Mouse (Mus musculus) liver, embryonic 16.5 days (tissue): ENCODE data around the gene Drd4. TPM values are rescaled to one million over a fixed set of nuclear protein-coding genes. Genes with fewer than 3 reads are reported as not detected.

Source experiments
- ATAC-seq: fragments of 200-750 bp; cut with Nextera tagmentation; 2 replicates; pipeline ENCODE4 v1.8.0; 2017; ENCODE audit warnings: low read depth, mild to moderate bottlenecking, moderate number of reproducible peaks, moderate library complexity
- H3K27ac ChIP-seq: fragments of 300-500 bp; sonication (generic); 2 replicates; pipeline ENCODE4 v1.5.1; 2014; ENCODE audit warnings: mild to moderate bottlenecking, low read length
- H3K27me3 ChIP-seq: fragments of 300-500 bp; sonication (generic); 2 replicates; pipeline ENCODE4 v1.6.1; 2014; ENCODE audit warnings: low read depth, low read length, mixed read lengths; ENCODE audit not compliant: control insufficient read depth, insufficient read depth
- H3K36me3 ChIP-seq: fragments of 300-500 bp; sonication (generic); 2 replicates; pipeline ENCODE4 v1.6.1; 2014; ENCODE audit warnings: mild to moderate bottlenecking; ENCODE audit not compliant: control insufficient read depth, insufficient read depth
- H3K4me1 ChIP-seq: fragments of 300-500 bp; sonication (generic); 2 replicates; pipeline ENCODE4 v1.6.1; 2014; ENCODE audit warnings: low read depth, low read length, mixed read lengths; ENCODE audit not compliant: control insufficient read depth
- H3K4me2 ChIP-seq: fragments of 300-500 bp; sonication (generic); 2 replicates; pipeline ENCODE4 v1.6.1; 2014; ENCODE audit warnings: low read depth, low read length, mixed read lengths
- H3K4me3 ChIP-seq: fragments of 300-500 bp; sonication (generic); 2 replicates; pipeline ENCODE4 v1.5.1; 2014; ENCODE audit warnings: low read depth, mild to moderate bottlenecking, low read length
- H3K9ac ChIP-seq: fragments of 300-500 bp; sonication (generic); 2 replicates; pipeline ENCODE4 v1.6.1; 2014; ENCODE audit warnings: low read depth, low read length
- H3K9me3 ChIP-seq: fragments of 300-500 bp; sonication (generic); replicated peaks from 2 replicates; pipeline ENCODE4 v1.6.1; 2016; ENCODE audit warnings: low read length; ENCODE audit not compliant: control insufficient read depth
- WGBS: fragments of 180-500 bp; shearing (Covaris S2); extraction: QIAGEN DNeasy Blood & Tissue Kit; methylation state at CpG from one replicate; pipeline ENCODE4 v1.1.7; 2014; ENCODE audit not compliant: insufficient replicate concordance; 5-methylcytosine and 5-hydroxymethylcytosine counted together
- polyA plus RNA-seq: library from polyadenylated mRNA; unstranded; fragments of >200 nt; fragmentation: Nextera tagmentation; extraction: Ambion mirVana; gene quantifications from 2 replicates; pipeline ENCODE4 v1.2.1, GENCODE M21; 2015

Gene Drd4
- polyA plus RNA-seq, 1 experiment from 2014 or later, result not detected

DNA sequence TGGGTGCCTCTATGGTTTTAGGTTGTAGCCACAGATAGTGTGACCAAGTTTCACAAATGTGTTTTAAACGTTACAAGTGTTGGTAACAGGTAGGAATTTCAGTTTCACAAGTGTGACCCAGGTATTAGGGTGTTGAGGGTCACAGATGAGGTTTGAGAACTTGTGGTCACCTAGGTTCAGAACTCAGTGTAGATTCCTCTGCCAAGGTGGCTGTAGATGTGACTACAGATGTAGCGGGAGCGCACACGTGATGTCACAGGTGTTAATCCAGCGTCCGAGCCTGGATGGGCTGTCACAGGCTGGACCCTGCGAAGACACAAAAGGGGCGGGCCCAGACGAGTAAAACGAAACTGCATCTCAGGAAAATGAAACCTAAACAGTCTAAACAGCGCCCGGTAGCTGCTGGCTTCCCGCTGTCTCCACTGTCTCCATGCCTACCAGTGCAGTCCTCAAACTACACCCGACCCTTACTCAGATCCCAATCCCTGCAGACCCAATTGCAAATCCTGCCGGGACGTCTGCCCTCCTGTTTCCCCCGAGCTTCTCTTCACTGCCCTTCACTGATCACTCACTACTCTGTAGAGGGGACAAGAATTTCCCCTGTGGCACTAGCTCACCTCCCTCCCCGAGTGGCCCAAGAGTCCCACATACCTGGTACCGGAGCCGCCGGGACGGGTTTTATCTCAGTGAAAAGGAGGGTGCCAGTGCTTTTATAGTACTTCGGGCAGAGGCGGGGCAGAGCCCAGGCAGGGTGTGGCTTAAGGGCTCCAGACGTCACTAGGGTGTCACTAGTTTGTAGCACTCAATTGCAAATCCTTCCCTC is 25.9 kb upstream of the Drd4 start, which contains the start of gene Irf7:
Irf7 (minus strand) TSS at position 743 of the 823 bp plus-strand sequence.
- peak; percentile 84 for ATAC-seq
- H3K4me1 ChIP-seq, result peaks cover 17% of the 10 kb centered on the region
- 3% methylated on average over 25 of the region's 25 CpGs for WGBS
- peaks cover 27% of the 10 kb centered on the region for H3K36me3 ChIP-seq
- H3K4me3 ChIP-seq, result peak within 1 kb of the TSS; percentile 73
- peaks cover 3% of the 10 kb centered on the region for H3K27me3 ChIP-seq
- H3K9me3 ChIP-seq, result no peaks in the 10 kb centered on the region
- peak within 1 kb of the TSS; percentile 36; the same call in 1 of the 2 replicates for H3K27ac ChIP-seq
- H3K4me2 ChIP-seq, result peak within 1 kb of the TSS; percentile 85
- H3K9ac ChIP-seq, result peak within 1 kb of the TSS; percentile 71

DNA sequence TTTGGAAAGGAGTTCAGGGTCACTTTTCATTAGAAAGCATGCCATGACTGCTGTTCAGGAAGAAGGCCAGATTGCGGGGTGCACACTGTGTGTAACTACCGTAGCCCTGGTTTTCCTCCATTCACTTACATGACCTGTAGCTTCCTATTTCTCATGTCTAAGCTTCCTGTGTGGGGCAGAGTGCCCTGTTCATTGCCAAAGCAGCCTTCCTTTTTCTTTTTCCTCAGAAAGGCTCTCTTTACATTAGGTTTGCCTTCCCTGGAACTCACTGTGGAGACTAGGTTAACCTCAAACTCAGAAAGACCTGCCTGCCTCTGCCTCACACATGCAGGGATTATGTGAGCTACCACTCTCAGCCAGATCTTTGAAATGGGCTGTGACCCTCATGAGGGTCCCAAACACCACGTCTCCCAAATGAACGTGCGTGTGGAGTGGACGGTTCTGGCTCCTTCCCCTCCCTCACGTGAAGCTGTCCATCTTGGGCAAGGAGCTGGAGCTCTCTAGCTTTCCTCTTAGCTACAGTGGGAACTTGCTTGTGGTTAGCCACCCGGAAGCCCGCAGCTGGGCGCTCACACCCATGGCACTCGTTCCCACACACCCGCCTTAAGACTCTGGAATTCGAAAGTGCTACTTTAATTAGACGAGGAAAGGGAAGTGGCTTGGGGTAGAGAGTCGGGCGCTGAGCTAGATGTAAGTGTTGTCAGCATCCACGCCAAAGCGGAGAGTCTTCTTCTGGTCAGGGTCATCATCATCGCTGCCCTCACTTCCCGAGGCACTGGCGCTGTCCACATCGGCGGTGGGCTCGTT is 23.1 kb upstream of the Drd4 start:
- Histone ChIP-seq H3K4me3 (peak overlapping the region; percentile 16), H3K27ac (peak overlapping the region; percentile 41; the same call in 1 of the 2 replicates), H3K9ac (no peak overlapping the region)

DNA sequence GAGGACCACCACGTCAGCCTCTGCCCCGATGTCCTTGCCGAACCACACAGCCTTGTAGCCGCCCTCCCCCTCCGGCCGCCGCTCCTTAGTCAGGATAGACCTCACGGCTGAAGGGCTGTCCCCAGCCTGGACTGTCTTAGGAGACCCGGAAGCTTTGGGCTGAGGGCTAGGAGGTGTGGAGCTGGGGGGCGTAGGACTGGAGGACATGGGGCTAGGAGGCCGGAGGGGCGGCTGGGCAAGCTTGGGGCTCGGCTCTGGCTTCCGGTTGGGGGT is 22.6 kb upstream of the Drd4 start:
- Histone ChIP-seq H3K9ac (no peak overlapping the region), H3K4me2 (peak overlapping the region; percentile 35), H3K4me3 (peak overlapping the region; percentile 16), H3K27ac (no peak overlapping the region), H3K36me3 (no peaks in the 10 kb centered on the region), H3K9me3 (no peaks in the 10 kb centered on the region), H3K27me3 (peaks cover 3% of the 10 kb centered on the region), H3K4me1 (peaks cover 17% of the 10 kb centered on the region)
- 48% methylated on average over 14 of the region's 14 CpGs for WGBS
- ATAC-seq, result no peak

More for the DNA sequence above, 23.1 kb upstream of the Drd4 start:
- Histone ChIP-seq H3K4me2 (peak overlapping the region; percentile 35), H3K9me3 (no peaks in the 10 kb centered on the region), H3K27me3 (peaks cover 3% of the 10 kb centered on the region), H3K36me3 (no peaks in the 10 kb centered on the region), H3K4me1 (peaks cover 17% of the 10 kb centered on the region)
- ATAC-seq, result no peak
- 19% methylated on average over 24 of the region's 24 CpGs for WGBS

DNA sequence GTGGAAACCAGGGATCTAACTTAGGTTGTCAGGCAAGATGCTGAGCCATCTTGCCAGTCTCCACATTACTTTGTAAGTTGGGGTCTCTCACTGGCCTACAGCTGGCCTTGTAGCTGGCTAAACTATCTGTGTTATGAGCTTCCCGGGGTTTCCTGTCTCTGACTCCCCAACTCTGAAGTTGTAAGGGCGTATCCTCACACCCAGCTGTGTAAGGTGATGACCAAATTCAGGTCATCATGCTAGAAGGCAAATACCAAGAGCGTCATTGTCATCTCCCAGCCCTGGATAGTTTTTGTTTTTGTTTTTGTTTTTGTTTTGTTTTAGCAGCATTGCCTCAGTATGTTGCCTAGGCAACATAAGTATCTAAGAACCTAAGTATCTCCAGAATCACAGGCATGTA is 21.2 kb upstream of the Drd4 start:
- Histone ChIP-seq H3K9ac (no peak overlapping the region), H3K4me3 (no peak overlapping the region), H3K9me3 (no peaks in the 10 kb centered on the region), H3K4me2 (no peak overlapping the region), H3K36me3 (no peaks in the 10 kb centered on the region), H3K27me3 (peaks cover 3% of the 10 kb centered on the region), H3K4me1 (peaks cover 6% of the 10 kb centered on the region), H3K27ac (no peak overlapping the region)
- no peak for ATAC-seq
- 64% methylated on average over 3 of the region's 3 CpGs for WGBS

DNA sequence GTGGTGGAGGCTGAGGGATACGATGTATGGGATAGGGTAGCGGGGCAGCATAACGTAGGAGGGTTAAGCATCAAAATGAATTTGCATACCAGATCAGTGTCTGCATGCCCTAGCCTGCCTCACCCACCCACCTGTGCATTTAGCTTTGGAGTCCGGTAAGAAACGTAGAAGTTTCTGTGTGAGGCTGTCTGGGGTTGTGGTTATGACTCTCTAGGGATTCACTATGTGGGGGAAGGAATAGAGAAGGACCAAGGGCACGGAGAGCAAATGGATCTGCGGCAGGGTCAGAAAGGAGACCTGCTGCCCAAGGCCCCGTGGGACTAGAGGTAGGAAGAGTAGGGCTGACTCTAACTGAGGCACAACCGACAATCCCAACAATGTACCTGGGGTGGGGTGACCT is 16.4 kb upstream of the Drd4 start:
- no peaks in the 10 kb centered on the region for H3K9me3 ChIP-seq
- no peak for ATAC-seq
- H3K9ac ChIP-seq, result no peak overlapping the region
- H3K4me3 ChIP-seq, result no peak overlapping the region
- H3K4me2 ChIP-seq, result no peak overlapping the region
- 76% methylated on average over 9 of the region's 9 CpGs for WGBS
- H3K27ac ChIP-seq, result no peak overlapping the region
- H3K36me3 ChIP-seq, result no peaks in the 10 kb centered on the region
- peaks cover 21% of the 10 kb centered on the region for H3K27me3 ChIP-seq
- H3K4me1 ChIP-seq, result no peaks in the 10 kb centered on the region

DNA sequence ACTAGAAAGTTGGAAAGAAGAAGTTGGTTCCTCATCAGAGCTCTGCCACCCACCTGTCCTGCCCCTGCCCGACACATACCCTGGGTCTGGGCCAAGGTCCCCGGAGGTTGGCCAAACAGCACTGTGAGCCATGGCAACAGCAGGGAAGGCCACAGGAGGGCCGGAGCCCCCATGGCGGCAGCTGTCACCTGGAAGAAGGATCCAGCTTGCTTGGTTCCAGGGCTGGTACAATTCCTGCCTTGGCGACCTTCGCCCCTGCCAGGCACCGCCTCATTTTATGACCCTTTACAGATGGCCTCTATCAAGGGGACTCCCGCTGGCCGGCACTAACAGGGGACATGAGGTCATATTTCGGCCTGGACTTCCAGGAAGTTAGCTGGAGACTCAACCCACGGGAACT is 15.3 kb upstream of the Drd4 start, which contains the start of gene Cdhr5:
Cdhr5 (minus strand) TSS at position 241 of the 400 bp plus-strand sequence.
- ATAC-seq, result no peak
- no peaks in the 10 kb centered on the region for H3K9me3 ChIP-seq
- H3K4me3 ChIP-seq, result no peak within 1 kb of the TSS
- no peaks in the 10 kb centered on the region for H3K4me1 ChIP-seq
- H3K9ac ChIP-seq, result no peak within 1 kb of the TSS
- no peaks in the 10 kb centered on the region for H3K36me3 ChIP-seq
- WGBS, result 57% methylated on average over 11 of the region's 11 CpGs
- H3K27ac ChIP-seq, result no peak within 1 kb of the TSS
- H3K27me3 ChIP-seq, result peaks cover 21% of the 10 kb centered on the region
- H3K4me2 ChIP-seq, result no peak within 1 kb of the TSS

DNA sequence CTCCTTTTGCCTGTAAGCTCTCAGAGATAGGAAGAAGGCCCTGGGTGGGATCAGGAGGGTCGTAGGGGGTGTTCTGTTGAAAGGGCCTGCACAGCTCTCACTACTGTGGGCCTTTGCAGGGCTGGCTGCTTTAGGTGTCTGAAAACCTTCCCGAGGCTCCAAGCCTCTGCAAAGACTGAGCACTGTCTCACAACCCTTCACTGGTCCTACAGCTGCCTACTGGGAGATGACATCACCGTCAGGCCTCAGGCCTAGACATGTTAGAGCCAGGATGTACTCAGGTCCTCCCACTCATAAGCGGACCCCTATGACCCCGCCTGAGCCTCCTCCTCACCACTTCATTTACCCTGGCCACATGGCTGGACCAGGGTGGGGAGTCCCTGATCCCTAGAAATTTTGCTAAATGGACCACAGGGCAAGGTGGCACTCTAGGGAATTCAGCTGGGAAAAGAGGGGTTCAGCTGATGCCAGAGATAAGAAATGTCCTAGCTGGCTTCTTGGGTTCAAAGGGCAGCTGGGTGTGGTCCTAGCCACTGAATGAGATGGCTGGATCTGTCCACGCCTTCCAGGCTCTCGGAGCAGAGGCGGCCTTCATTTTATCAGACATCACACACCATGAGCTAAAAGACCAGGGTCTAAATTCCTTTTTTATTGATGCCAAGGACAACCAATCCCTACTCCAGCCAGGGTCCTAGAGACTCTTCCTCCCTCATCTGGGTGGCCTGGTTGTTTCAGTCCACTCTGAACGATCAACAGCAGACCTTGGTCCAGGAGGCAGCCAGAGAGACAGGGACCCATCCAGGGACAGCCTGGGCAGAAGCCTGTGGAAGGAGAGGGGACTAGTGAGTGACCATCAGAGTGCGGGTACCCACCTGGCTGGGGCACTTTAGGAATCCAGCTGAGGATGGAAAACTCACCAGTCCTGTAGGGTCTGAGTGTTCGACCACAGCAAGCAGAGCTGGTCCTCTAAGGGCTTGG is 13.8 kb upstream of the Drd4 start:
- WGBS, result 64% methylated on average over 11 of the region's 11 CpGs
- no peak for ATAC-seq
- Histone ChIP-seq H3K27ac (no peak overlapping the region), H3K9me3 (no peaks in the 10 kb centered on the region), H3K4me2 (no peak overlapping the region), H3K4me3 (no peak overlapping the region), H3K36me3 (no peaks in the 10 kb centered on the region), H3K4me1 (no peaks in the 10 kb centered on the region), H3K9ac (no peak overlapping the region), H3K27me3 (peaks cover 21% of the 10 kb centered on the region)

DNA sequence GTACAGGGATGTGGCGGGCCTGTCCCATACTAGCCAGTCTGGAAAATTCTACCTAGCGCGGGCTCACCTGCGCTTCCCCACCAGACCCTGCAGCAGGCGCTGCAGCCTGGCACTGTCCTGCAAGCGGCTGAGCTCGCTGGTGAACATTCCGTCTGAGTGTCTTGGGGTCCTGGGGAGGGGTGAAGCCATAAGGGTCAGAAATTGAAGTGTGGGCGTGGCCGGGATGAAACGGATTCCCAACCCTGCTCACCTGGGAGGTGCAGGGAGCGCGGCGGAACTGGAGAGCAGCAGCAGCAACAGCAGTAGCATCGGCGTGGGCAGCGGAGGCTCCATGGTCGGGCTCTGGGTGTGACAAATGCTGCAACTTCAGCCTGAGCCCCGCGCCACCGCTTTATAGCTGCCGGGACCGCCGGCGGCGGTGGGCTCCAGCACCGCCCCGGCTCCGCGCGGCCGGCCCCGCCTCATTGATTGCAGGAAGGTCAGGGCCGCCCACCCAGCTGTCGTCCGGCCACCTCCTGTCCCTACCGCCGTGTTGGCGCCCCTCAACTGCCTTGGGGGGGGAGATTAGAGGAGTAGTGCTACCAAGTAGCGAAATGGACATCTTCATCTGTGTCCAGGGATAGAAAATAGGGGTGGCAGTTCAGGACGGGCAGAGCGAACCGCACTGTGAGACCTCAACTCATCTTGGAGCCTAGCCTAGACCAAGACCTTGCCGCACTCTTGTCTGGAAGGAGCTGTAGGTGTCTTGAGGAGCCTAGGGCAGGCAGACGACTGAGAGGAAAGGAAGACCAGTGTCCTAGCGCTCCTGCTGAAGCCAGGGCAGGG is 12.8 kb upstream of the Drd4 start, which contains the start of gene Sct:
Sct (minus strand) TSS at position 368 of the 825 bp plus-strand sequence.
- Histone ChIP-seq H3K27me3 (peaks cover 21% of the 10 kb centered on the region), H3K36me3 (no peaks in the 10 kb centered on the region), H3K4me1 (no peaks in the 10 kb centered on the region), H3K4me2 (peak within 1 kb of the TSS; percentile 56), H3K4me3 (peak within 1 kb of the TSS; percentile 38), H3K9ac (no peak within 1 kb of the TSS), H3K27ac (no peak within 1 kb of the TSS), H3K9me3 (no peaks in the 10 kb centered on the region)
- WGBS, result 7% methylated on average over 46 of the region's 46 CpGs
- peak; percentile 50 for ATAC-seq
